Mouse (Mus musculus) bone marrow, adult 2 months (tissue): ENCODE measurements around the gene Kcnj11.

ENCODE experiments used
- CTCF ChIP-seq: fragments of 200-500 bp; IDR thresholded peaks from 2 replicates; pipeline ENCODE4 v1.5.1; 2011; ENCODE audit warnings: low read length, control low read depth; ENCODE audit not compliant: control insufficient read depth, insufficient read depth
- POLR2A ChIP-seq: fragments of 200-500 bp; IDR thresholded peaks from 2 replicates; pipeline ENCODE4 v1.6.1; 2011; ENCODE audit warnings: low read depth, mild to moderate bottlenecking, control low read depth, low read length, borderline replicate concordance; ENCODE audit not compliant: control insufficient read depth

DNA sequence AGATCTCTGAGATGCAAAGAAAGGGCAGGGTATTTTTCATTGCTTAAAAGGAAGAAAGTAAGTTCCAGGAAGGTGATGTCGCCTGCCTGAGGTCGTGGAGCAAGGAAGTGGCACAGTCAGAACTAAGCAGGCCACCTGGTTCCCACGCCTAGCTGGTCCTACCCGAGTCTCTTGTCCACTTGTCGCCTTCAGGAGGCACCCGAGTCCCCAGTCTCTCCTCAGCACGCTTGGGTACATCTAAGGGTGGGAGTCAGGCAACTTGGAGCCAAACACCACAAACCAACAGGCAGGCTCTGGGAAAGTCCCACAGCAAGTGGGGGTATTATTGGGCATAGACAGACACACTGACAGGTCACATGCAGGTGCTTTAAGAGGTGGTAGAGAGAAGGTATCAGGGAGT lies 30.2 kb upstream of the Kcnj11 start:
- TF ChIP-seq POLR2A, result no peak
- TF ChIP-seq CTCF, result no peak
